In genomic region chr13:93547641-93548040, GRCm38 (mm10) we compare ENCODE assay signal across 25 mouse cellular contexts. TPM values are rescaled to one million over a fixed set of nuclear protein-coding genes. Genes with fewer than 3 reads are reported as not detected.
DNase-seq lines count a peak whose midpoint lies in the region; ATAC-seq lines count a peak whose summit lies in the region.
"Had no signal": no experiment of that assay in that cellular context is flagged by ENCODE, and none has a peak within 500 bp of the region (broad histone marks: within the 10 kb centered on the region; RNA-seq: fewer than 3 reads in every experiment).

No protein-coding gene starts in this region.

- ATAC-seq in kidney, embryonic 14.5 days (ENCODE audit: low FRiP score, low TSS enrichment), result peak; percentile 76
- ATAC-seq: activated CD4-positive, CD25-positive, alpha-beta regulatory T cell, adult 4 months; CD4-positive, CD25-positive, alpha-beta regulatory T cell, adult 4 months; forebrain, embryonic 14.5 days; hindbrain, embryonic 16.5 days had no signal

- no peaks in the 10 kb centered on the region for H3K27me3 ChIP-seq in kidney, embryonic 14.5 days (ENCODE audit: control insufficient read depth, insufficient read depth, low read length)
- no peaks in the 10 kb centered on the region for H3K27me3 ChIP-seq in embryonic facial prominence, embryonic 10.5 days (replicated peaks; ENCODE audit: low read depth, poor library complexity, severe bottlenecking)
- H3K27me3 ChIP-seq: embryonic facial prominence, embryonic 15.5 days; heart, embryonic 13.5 days; hindbrain, embryonic 12.5 days had no signal

- no peaks in the 10 kb centered on the region for H3K36me3 ChIP-seq in kidney, embryonic 14.5 days (ENCODE audit: control insufficient read depth, insufficient read depth, low read length)
- no peaks in the 10 kb centered on the region for H3K36me3 ChIP-seq in embryonic facial prominence, embryonic 10.5 days (replicated peaks)
- H3K36me3 ChIP-seq: embryonic facial prominence, embryonic 15.5 days; forebrain, embryonic 10.5 days; heart, embryonic 13.5 days; hindbrain, embryonic 12.5 days had no signal

- no peaks in the 10 kb centered on the region for H3K9me3 ChIP-seq in kidney, embryonic 14.5 days (ENCODE audit: control insufficient read depth, low read length)
- no peaks in the 10 kb centered on the region for H3K9me3 ChIP-seq in embryonic facial prominence, embryonic 10.5 days
- H3K9me3 ChIP-seq: embryonic facial prominence, embryonic 15.5 days; forebrain, embryonic 10.5 days; heart, embryonic 13.5 days; hindbrain, embryonic 12.5 days had no signal

- H3K4me3 ChIP-seq in kidney, embryonic 14.5 days (ENCODE audit: low read length), result no peak overlapping the region
- H3K4me3 ChIP-seq in embryonic facial prominence, embryonic 10.5 days, result no peak overlapping the region
- H3K4me3 ChIP-seq: embryonic facial prominence, embryonic 15.5 days; erythroblast, embryonic 14.5 days; forebrain, embryonic 10.5 days; gastrocnemius, adult 2 months; heart, adult 2 months; heart, embryonic 13.5 days; hindbrain, embryonic 12.5 days had no signal

- no peak overlapping the region for H3K4me2 ChIP-seq in kidney, embryonic 14.5 days (replicated peaks; ENCODE audit: low read depth, low read length)
- H3K4me2 ChIP-seq: embryonic facial prominence, embryonic 15.5 days; heart, embryonic 13.5 days; hindbrain, embryonic 12.5 days had no signal

- no peak for DNase-seq in kidney, adult 9 months
- DNase-seq in kidney, postnatal 10 days, result peak; percentile 9
- DNase-seq in kidney, postnatal 14 days, result no peak
- DNase-seq in A20 (ENCODE audit: low read depth, low spot score) (peak; percentile 39), ES-CJ7 (ENCODE audit: low read depth, low spot score) (peak; percentile 8)
- no peak for DNase-seq in adrenal gland, adult 8-10 months
- no peak for DNase-seq in embryonic facial prominence, embryonic 10.5 days (ENCODE audit: low spot score)
- DNase-seq: adrenal gland, postnatal 25 days; B cell, adult 2 months; cerebellum, adult 18-20 months; cerebellum, adult 9-11 months; cerebellum, postnatal 36 days; gastrocnemius, adult 2 months; heart, postnatal 36 days had no signal

- no peak overlapping the region for H3K9ac ChIP-seq in kidney, embryonic 14.5 days (ENCODE audit: low read depth, low read length)
- H3K9ac ChIP-seq: embryonic facial prominence, embryonic 15.5 days; heart, embryonic 13.5 days; hindbrain, embryonic 12.5 days had no signal

- WGBS in kidney, embryonic 14.5 days, result 47% methylated on average over 5 of the region's 5 CpGs
- WGBS in embryonic facial prominence, embryonic 10.5 days, result 81% methylated on average over 5 of the region's 5 CpGs

- no peak overlapping the region for H3K27ac ChIP-seq in kidney, embryonic 14.5 days (ENCODE audit: low read depth, low read length)
- no peak overlapping the region for H3K27ac ChIP-seq in embryonic facial prominence, embryonic 10.5 days (replicated peaks)
- H3K27ac ChIP-seq: embryonic facial prominence, embryonic 15.5 days; forebrain, embryonic 10.5 days; gastrocnemius, adult 2 months; heart, adult 2 months; heart, embryonic 13.5 days; hindbrain, embryonic 12.5 days had no signal

- no peaks in the 10 kb centered on the region for H3K4me1 ChIP-seq in kidney, embryonic 14.5 days (ENCODE audit: control insufficient read depth, insufficient read depth, low read length)
- no peaks in the 10 kb centered on the region for H3K4me1 ChIP-seq in embryonic facial prominence, embryonic 10.5 days
- H3K4me1 ChIP-seq: embryonic facial prominence, embryonic 15.5 days; forebrain, embryonic 10.5 days; heart, embryonic 13.5 days; hindbrain, embryonic 12.5 days had no signal

RNA-seq across cellular contexts. Expression of gene Jmy, which starts 48.0 kb away (rescaled TPM):
- polyA plus RNA-seq in kidney, embryonic 14.5 days (2014; fragmentation: Nextera tagmentation; extraction: Ambion mirVana), result 6.0 and 8.5 TPM in 2 replicates
- 10 to 100 TPM; 49.5 to 64.5 (median 54.5) TPM for total RNA-seq in adrenal gland, adult 8-10 months (2022)
- 3.8 and 5.2 TPM in 2 replicates for polyA plus RNA-seq in embryonic facial prominence, embryonic 10.5 days (2016; fragmentation: Nextera tagmentation; extraction: Ambion mirVana)

Comparison
In these comparisons a context has a peak if more than half of its experiments do, and no peak if none do; other contexts are left out.
1. DNase-seq: peak in kidney, postnatal 10 days (single experiment), A20 (single experiment) and ES-CJ7 (single experiment); none in kidney, adult 9 months (single experiment), kidney, postnatal 14 days (single experiment), adrenal gland, adult 8-10 months (single experiment) and embryonic facial prominence, embryonic 10.5 days (single experiment).